In genomic region chr16:97921961-97922778, GRCm38 (mm10) we compare ENCODE assay signal across 8 mouse cellular contexts. TPM values are rescaled to one million over a fixed set of nuclear protein-coding genes. Genes with fewer than 3 reads are reported as not detected.
A peak's percentile ranks its signal among the peaks of the same experiment; 100 is the strongest.
DNase-seq lines count a peak whose midpoint lies in the region; ATAC-seq and TF ChIP-seq lines count a peak whose summit lies in the region.

No protein-coding gene starts in this region.

- peak overlapping the region; percentile 87 for H3K4me2 ChIP-seq in embryonic facial prominence, embryonic 12.5 days (replicated peaks)
- H3K4me2 ChIP-seq in limb, embryonic 11.5 days (ENCODE audit: low read depth, severe bottlenecking) = peak overlapping the region; percentile 89
- peak overlapping the region; percentile 94 for H3K4me2 ChIP-seq in midbrain, embryonic 13.5 days (replicated peaks)

- peak overlapping the region; percentile 78 for H3K4me3 ChIP-seq in embryonic facial prominence, embryonic 12.5 days
- peak overlapping the region; percentile 83 for H3K4me3 ChIP-seq in kidney, adult 2 months (ENCODE audit: insufficient read depth, low read depth, low read length)
- H3K4me3 ChIP-seq in limb, embryonic 11.5 days (ENCODE audit: low read depth, low read length) = peak overlapping the region; percentile 86
- H3K4me3 ChIP-seq in midbrain, embryonic 13.5 days (replicated peaks) = peak overlapping the region; percentile 88
- H3K4me3 ChIP-seq in small intestine, adult 2 months (ENCODE audit: low read depth, low read length) = peak overlapping the region; percentile 81

- peak; percentile 89 for ATAC-seq in embryonic facial prominence, embryonic 12.5 days (ENCODE audit: insufficient number of reproducible peaks, insufficient read depth, low FRiP score, low TSS enrichment)
- ATAC-seq in limb, embryonic 11.5 days (ENCODE audit: insufficient number of reproducible peaks, low FRiP score, low TSS enrichment, low read depth) = peak; percentile 83
- ATAC-seq in midbrain, embryonic 13.5 days = peak; percentile 92

- TF ChIP-seq POLR2A in kidney, adult 2 months (IDR thresholded peaks at IDR 0.05; ENCODE audit: low read depth, low read length) = peak; percentile 59
- TF ChIP-seq POLR2A in small intestine, adult 2 months (IDR thresholded peaks at IDR 0.05; ENCODE audit: low read depth, low read length) = peak; percentile 81

- WGBS in embryonic facial prominence, embryonic 12.5 days = under 1% methylated on average over 75 of the region's 75 CpGs
- WGBS in kidney, adult 2 months = under 1% methylated on average over 75 of the region's 75 CpGs
- WGBS in limb, embryonic 11.5 days = under 1% methylated on average over 75 of the region's 75 CpGs
- WGBS in midbrain, embryonic 13.5 days = under 1% methylated on average over 75 of the region's 75 CpGs
- WGBS in small intestine, adult 2 months = 1% methylated on average over 75 of the region's 75 CpGs

- peak overlapping the region; percentile 81 for H3K27ac ChIP-seq in embryonic facial prominence, embryonic 12.5 days
- H3K27ac ChIP-seq in kidney, adult 2 months (ENCODE audit: insufficient read depth, low read depth, low read length) = peak overlapping the region; percentile 66
- H3K27ac ChIP-seq in limb, embryonic 11.5 days (replicated peaks; ENCODE audit: low read depth, low read length) = no peak overlapping the region
- peak overlapping the region; percentile 76 for H3K27ac ChIP-seq in midbrain, embryonic 13.5 days
- H3K27ac ChIP-seq in small intestine, adult 2 months (ENCODE audit: insufficient read depth, low read depth, low read length) = no peak overlapping the region

- H3K27me3 ChIP-seq in embryonic facial prominence, embryonic 12.5 days = no peaks in the 10 kb centered on the region
- no peaks in the 10 kb centered on the region for H3K27me3 ChIP-seq in kidney, adult 2 months (replicated peaks; ENCODE audit: control insufficient read depth, insufficient read depth, low read length)
- no peaks in the 10 kb centered on the region for H3K27me3 ChIP-seq in limb, embryonic 11.5 days (ENCODE audit: control insufficient read depth, insufficient read depth, low read length)
- H3K27me3 ChIP-seq in midbrain, embryonic 13.5 days = peaks cover 6% of the 10 kb centered on the region; the same call in 1 of the 2 replicates
- no peaks in the 10 kb centered on the region for H3K27me3 ChIP-seq in small intestine, adult 2 months (ENCODE audit: control insufficient read depth, insufficient read depth, low read length)

- H3K9ac ChIP-seq in embryonic facial prominence, embryonic 12.5 days = peak overlapping the region; percentile 84
- H3K9ac ChIP-seq in limb, embryonic 11.5 days (ENCODE audit: low read length) = peak overlapping the region; percentile 82
- H3K9ac ChIP-seq in midbrain, embryonic 13.5 days (replicated peaks) = peak overlapping the region; percentile 87

- no peak for TF ChIP-seq CTCF in kidney, adult 2 months (conservative IDR thresholded peaks at IDR 0.05; ENCODE audit: insufficient read depth, insufficient read length, low read depth, low read length)
- no peak for TF ChIP-seq CTCF in small intestine, adult 2 months (IDR thresholded peaks at IDR 0.05; ENCODE audit: extremely low read depth, insufficient read length, insufficient replicate concordance, low read depth, low read length)

- H3K9me3 ChIP-seq in embryonic facial prominence, embryonic 12.5 days = no peaks in the 10 kb centered on the region
- H3K9me3 ChIP-seq in limb, embryonic 11.5 days (ENCODE audit: control insufficient read depth, low read length) = no peaks in the 10 kb centered on the region
- H3K9me3 ChIP-seq in midbrain, embryonic 13.5 days = no peaks in the 10 kb centered on the region

- H3K36me3 ChIP-seq in embryonic facial prominence, embryonic 12.5 days = no peaks in the 10 kb centered on the region
- H3K36me3 ChIP-seq in kidney, adult 2 months (ENCODE audit: control insufficient read depth, insufficient read depth, low read length) = no peaks in the 10 kb centered on the region
- no peaks in the 10 kb centered on the region for H3K36me3 ChIP-seq in limb, embryonic 11.5 days (ENCODE audit: control insufficient read depth, insufficient read depth, low read length)
- H3K36me3 ChIP-seq in midbrain, embryonic 13.5 days = no peaks in the 10 kb centered on the region
- H3K36me3 ChIP-seq in small intestine, adult 2 months (ENCODE audit: control insufficient read depth, insufficient read depth, low read length) = no peaks in the 10 kb centered on the region

- peaks cover 11% of the 10 kb centered on the region for H3K4me1 ChIP-seq in embryonic facial prominence, embryonic 12.5 days
- H3K4me1 ChIP-seq in kidney, adult 2 months (ENCODE audit: control insufficient read depth, insufficient read depth, low read length) = peaks cover 9% of the 10 kb centered on the region; the same call in 1 of the 2 replicates
- no peaks in the 10 kb centered on the region for H3K4me1 ChIP-seq in limb, embryonic 11.5 days (ENCODE audit: control insufficient read depth, insufficient read depth, low read length)
- H3K4me1 ChIP-seq in midbrain, embryonic 13.5 days (replicated peaks) = peaks cover 17% of the 10 kb centered on the region; the same call in 1 of the 2 replicates
- peaks cover 7% of the 10 kb centered on the region; the same call in 1 of the 2 replicates for H3K4me1 ChIP-seq in small intestine, adult 2 months (ENCODE audit: control insufficient read depth, insufficient read depth, insufficient read length, low read length)

- peak; percentile 83 for DNase-seq in 3T3-L1 (ENCODE audit: low read depth, low spot score)
- peak; percentile 94 to 96 for DNase-seq in adrenal gland, postnatal 36 days
- DNase-seq in heart, adult 18-20 months = peak; percentile 93 to 95
- DNase-seq in kidney, adult 2 months = peak; percentile 93
- DNase-seq in limb, embryonic 11.5 days (ENCODE audit: low spot score) = peak; percentile 81

RNA-seq across cellular contexts. Expression of gene C2cd2, which starts 40.2 kb away (rescaled TPM):
- 10 to 100 TPM; 26.5 to 35.1 TPM for total RNA-seq in adrenal gland, postnatal 36 days (2021)
- 16.1 and 19.8 TPM in 2 replicates for polyA plus RNA-seq in embryonic facial prominence, embryonic 12.5 days (2016; fragmentation: Nextera tagmentation; extraction: Ambion mirVana)
- total RNA-seq in heart, adult 18-20 months (2021) = 10 to 100 TPM; 27.0 to 29.6 TPM
- polyA plus RNA-seq in kidney, adult 2 months (2012; rRNA removed) = 25.6 and 26.0 TPM in 2 replicates
- polyA plus RNA-seq in limb, embryonic 11.5 days (2014; fragmentation: Nextera tagmentation; extraction: Ambion mirVana) = 13.4 and 16.4 TPM in 2 replicates
- 10.8 and 12.2 TPM in 2 replicates for polyA plus RNA-seq in midbrain, embryonic 13.5 days (2015; fragmentation: Nextera tagmentation; extraction: Ambion mirVana)
- 5.1 and 7.9 TPM in 2 replicates for polyA plus RNA-seq in small intestine, adult 2 months (2012; rRNA removed)

RNA-seq across cellular contexts. Expression of gene Zbtb21, which starts 40.3 kb away (rescaled TPM):
- 10 to 100 TPM; 38.1 to 52.1 TPM for total RNA-seq in adrenal gland, postnatal 36 days (2021)
- 14.2 and 16.7 TPM in 2 replicates for polyA plus RNA-seq in embryonic facial prominence, embryonic 12.5 days (2016; fragmentation: Nextera tagmentation; extraction: Ambion mirVana)
- total RNA-seq in heart, adult 18-20 months (2021) = 10 to 100 TPM; 10.9 to 11.4 TPM
- polyA plus RNA-seq in kidney, adult 2 months (2012; rRNA removed) = 11.8 and 11.9 TPM in 2 replicates
- polyA plus RNA-seq in limb, embryonic 11.5 days (2014; fragmentation: Nextera tagmentation; extraction: Ambion mirVana) = 15.9 and 16.2 TPM in 2 replicates
- 13.5 TPM in 2 replicates for polyA plus RNA-seq in midbrain, embryonic 13.5 days (2015; fragmentation: Nextera tagmentation; extraction: Ambion mirVana)
- polyA plus RNA-seq in small intestine, adult 2 months (2012; rRNA removed) = 7.8 and 10.0 TPM in 2 replicates

Comparison
In these comparisons a context has a peak if more than half of its experiments do, and no peak if none do; other contexts are left out.
1. H3K27ac ChIP-seq: peak in embryonic facial prominence, embryonic 12.5 days (single experiment), kidney, adult 2 months (single experiment) and midbrain, embryonic 13.5 days (single experiment); none in limb, embryonic 11.5 days (single experiment) and small intestine, adult 2 months (single experiment).
2. Peak in every context shown above with its lines, with median percentiles within 50 percentile points of each other: DNase-seq, ATAC-seq, H3K4me2 ChIP-seq, H3K4me3 ChIP-seq and H3K9ac ChIP-seq.